Mouse (Mus musculus) retina, postnatal 7 days (tissue): Measurements from ENCODE around the gene Tmem30a.

Experiments
- DNase-seq: peaks from one replicate; pipeline ENCODE4 v3.0.0-alpha.2; 2012; ENCODE audit warnings: low read depth, low spot score

The Tmem30a gene

DNA sequence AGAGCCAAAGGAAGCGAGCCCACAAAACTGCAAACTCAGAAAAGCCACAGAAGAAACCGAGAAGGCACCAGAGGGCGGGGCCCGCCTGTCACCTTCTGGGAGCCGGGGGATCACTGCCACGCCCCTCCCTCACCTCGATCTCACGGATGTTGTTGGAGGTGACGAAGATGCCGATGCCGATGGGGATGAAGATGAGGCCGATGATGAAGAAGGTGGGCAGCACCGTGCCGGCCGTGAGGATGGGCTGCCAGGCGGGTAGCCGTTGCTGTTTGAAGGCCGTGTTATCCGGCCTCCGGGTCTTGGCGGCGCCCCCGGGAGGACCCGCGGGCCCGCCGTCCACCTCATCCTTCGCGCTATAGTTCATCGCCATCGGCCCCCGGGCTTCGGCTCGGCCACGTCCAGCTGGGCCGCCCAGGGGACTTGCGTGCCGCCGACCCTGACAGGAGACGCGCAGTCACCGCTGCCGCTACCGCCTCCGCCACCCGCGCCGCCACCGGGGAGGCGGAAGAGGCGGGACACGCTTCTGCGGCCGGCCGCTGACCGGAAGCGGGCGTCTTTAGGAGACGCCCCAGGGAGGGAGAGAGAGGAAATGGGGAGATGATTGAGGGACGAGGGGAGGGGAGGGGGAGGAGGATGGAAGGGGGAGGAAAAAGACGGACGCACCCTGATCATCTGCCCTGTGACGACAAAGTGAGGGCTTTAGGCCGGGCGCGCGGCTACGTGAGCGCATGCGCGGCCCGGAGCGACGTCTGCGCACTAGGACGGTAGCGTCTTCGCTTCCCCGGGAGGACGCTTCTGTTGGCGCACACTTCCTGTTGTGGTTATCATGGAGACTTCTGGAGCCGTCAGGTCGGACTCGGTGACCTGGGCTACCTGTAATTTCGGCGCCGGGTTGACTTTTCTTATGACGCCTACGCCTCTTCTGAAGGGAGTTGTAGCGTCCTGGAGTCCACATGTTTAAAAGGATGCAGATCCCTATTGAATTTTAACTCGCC lies at the start of gene Tmem30a:
Gene Tmem30a (minus strand): TSS at position 667 of the 995 bp plus-strand sequence.
- peak; percentile 97 for DNase-seq

DNA sequence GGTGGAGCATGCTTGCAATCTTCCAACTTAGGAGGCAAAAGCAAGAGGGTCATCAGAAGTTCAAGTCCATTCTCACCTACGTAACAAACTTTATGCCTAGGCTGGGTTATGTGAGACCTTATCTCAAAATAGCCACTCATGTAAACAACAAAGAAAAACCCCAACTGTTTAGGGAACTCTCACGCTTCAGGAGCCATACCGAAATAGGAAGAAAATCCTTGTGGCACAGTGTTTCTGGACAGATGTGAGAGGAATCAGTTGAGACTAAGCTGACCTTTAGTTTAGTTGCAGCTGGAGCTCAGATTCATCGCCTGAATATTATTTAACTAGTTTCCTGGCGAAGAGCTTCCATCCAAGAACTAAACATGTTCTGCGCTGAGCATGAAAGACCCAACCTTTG lies 49.3 kb upstream of the Tmem30a start:
- no peak for DNase-seq

DNA sequence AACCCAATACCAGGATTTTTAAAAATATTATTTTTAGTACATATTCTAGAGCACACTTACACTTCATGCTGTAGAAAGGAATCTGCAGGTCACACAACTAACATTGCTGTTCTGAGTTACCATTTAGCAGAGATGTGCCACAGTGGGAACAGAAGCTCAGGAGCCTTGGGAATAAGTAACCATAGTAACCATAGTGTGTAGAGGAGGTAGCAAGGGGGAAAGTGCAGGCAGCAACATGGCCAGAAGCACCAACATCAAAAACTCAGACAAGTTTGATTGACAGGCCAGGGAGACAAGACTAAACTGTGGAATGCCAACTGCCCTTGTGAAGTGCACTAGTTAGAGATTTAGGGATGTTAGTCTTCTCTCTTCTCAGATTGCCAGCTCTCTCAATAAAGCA lies 48.7 kb upstream of the Tmem30a start:
- DNase-seq = no peak

DNA sequence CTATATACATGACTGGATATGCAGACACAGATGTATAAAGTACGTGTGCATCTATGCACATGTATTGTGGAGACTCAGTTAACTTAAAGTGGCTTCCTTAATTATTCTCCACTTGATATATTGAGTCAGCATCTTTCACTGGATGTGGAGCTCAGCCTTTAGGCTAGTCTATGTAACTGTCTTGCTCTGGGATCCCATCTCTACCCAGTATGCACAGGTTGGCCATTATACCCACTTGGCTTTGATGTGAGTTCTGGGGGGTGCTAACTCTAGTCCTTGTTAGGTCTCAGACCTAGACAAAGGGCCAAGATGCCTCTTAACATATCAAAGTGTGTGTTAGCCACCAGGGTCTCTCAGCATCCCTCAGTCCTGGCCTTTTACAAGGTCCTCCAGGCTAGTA lies 38.0 kb upstream of the Tmem30a start:
- DNase-seq = no peak

DNA sequence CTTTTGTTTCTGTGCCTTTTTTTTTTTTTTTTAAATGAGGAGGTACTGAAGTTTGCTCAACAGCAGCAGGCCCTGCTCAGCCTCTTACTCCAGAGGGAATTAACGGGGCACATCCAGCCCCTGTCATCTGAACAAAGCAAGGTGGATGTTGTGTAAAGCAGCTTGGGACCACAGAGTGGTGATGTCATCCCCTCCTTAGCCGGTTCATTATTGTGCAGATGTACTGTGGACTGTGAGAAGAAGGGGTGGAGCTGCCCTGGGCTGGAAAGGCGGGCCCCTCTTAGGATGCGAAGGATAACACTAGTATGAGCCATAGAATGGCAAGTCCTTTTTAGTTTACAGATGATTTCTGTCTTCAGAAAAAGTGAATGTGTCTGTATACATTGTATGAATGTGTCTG lies 37.6 kb upstream of the Tmem30a start:
- no peak for DNase-seq

DNA sequence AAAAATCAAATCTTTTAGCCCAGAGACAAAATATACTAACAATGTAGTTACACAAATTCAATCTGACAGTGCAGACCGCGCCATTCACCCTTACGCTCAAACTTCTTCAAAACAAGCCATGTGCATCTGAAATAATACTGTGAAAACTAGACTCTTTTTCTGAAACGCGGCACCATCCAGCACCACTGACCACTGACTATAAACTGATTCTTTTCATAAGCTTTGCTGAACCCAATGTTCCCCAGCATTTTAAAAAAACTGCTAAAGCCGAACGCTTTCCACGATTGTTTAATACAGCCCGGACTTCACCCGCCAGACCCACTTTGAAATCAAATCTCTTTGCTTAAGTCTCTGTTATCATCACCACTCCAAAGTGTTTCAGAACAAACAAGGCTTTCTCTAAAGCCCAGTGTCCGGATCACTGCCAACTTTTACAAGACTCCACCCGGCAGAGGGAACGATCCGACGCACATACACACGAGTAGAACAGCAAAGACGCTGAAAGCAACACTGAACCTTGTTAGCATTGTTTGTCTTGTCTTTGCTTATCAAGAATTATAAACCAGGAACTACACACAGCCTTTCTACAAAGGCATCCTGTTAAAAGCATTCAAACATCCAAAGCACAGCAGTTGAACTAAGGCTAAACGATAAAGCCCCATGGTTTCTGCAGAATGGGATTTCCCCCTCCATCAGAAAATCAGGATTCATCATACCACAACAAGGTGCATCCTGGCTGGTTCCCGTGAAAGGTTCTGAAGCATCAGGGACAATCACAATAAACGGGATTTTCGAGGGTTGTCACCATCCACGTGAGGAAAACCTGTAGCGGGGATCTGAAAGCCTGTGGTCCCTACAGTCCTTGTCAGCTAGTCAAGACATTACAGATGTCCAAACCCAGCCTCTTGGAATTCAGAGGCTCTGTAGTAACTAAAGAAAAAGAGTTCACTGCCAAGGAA lies 36.8 kb upstream of the Tmem30a start:
- no peak for DNase-seq

DNA sequence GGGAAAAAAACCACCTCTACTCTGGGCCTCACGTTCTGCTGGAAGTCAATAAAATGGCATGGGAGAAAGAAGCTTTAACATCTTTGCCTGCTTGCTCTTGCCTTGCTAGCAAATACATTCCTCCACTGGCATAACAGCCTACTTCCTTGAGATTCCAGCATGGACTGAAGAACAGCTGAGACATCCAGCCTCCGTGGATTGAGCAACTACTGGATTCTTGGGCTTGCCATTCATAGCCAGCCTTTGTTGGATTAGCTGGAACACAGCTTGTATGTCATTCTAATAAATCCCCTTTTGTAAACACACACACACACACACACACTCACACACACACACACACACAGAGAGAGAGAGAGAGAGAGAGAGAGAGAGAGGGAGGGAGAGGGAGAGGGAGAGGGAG lies 33.8 kb upstream of the Tmem30a start:
- DNase-seq = no peak

DNA sequence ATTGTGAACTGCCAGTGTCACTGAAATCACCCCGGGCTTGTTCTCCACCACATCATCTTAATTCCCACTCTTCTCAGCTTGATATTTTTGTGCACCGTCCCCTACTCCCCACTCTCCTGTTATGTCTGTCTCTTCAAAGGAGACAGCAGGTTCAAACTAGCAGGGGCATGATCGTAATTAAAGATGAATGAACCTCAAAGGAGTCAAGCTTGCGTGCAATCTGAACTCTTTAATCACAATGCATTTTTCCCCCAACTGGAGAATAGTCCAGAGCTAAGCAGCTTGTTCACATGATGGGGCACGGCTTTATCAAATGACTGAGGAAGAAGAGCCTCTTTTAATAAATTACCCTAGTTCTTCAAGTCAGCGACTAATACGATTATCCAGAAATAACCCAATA lies 32.2 kb upstream of the Tmem30a start:
- no peak for DNase-seq

DNA sequence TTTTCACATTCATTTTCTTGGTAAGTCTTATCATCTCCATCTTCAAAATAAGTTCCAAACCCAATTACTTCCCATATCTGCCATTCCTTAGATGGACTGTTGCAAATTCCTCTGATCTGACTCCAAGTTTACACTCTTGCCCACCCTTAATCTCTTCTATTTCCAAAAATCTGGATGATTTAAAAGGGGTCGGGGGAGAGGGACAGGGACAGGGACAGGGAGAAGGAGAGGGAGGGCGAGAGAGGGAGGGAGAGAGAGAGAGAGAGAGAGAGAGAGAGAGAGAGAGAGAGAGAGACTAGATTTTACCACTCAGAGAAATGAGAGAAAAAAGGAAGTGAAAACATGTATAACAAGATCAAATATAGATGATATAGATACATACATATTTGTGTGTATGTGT lies 30.5 kb upstream of the Tmem30a start:
- no peak for DNase-seq

DNA sequence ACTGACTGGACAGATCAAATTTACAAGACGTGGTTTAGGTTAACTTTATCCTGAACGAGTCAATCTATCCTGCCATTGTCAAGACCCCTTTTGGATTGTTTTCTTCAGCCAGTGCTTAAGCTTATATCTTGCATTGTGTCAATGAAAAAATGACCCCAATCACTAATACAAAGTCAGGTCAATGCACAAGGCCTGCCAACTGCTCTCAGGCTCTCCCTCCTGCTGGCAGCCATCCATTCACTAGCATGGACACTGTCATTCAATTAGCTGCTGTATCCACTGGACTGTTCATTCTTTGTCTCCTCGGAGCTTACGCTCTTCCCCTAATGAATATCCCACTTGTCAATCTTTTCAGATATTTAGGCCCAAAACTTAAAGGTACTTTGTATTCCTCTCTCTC lies 30.1 kb upstream of the Tmem30a start:
- DNase-seq = peak; percentile 28

DNA sequence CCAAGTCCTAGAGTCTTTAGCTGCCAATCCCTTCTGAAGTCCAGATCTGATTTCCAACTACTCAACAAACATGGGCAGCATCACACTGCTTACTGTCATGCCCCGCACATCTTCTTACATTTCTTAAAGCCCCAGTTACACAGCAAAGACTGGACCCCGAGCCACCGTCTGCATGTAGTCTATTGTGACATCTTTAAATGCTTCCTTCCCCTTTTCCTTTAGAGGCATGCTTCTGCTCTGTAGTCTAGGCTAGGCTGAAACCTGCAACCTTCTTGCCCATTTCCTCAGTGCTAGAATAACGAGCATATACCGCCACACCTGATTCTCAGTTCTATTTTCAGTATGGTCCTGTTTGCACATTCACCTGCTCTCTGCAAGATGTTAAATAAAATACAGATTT lies 23.2 kb upstream of the Tmem30a start:
- no peak for DNase-seq

DNA sequence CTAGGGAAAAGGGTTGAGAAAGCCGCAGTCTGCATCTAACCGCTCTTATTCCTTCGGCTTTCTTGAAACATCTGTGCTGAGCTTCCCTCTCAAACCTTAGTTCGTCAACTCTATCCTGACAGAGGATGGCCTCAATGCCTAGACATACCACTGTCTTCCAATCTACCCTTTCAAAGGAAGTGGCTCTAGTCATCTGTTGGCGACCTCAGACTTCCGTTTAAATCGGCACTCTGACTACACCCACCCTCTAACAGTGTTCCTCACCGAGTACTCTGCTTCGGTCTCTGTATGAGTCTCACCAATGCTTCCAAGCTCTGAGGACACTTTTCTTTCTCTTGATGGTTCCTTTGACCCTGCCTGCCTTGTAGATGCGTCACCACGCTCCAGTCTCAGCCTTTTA lies 22.7 kb upstream of the Tmem30a start:
- no peak for DNase-seq

DNA sequence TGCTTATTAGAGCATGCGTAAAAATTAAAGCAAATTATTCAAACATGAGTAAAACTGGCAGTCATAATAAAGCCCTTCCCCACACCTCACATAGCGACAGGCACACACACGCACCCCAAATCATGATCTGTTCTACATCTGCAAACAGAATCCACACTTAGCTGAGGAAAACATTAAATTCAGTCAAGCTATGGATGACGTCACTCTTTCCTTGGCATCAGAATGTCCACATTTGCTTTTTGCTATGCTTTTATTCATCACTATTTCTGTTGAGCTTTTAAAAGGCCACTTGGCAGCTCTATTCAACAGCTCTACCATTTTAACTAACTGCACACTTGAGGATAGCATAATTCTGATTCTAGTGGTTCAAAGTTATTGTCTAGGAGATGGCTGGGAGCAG lies 21.3 kb upstream of the Tmem30a start:
- DNase-seq = no peak

DNA sequence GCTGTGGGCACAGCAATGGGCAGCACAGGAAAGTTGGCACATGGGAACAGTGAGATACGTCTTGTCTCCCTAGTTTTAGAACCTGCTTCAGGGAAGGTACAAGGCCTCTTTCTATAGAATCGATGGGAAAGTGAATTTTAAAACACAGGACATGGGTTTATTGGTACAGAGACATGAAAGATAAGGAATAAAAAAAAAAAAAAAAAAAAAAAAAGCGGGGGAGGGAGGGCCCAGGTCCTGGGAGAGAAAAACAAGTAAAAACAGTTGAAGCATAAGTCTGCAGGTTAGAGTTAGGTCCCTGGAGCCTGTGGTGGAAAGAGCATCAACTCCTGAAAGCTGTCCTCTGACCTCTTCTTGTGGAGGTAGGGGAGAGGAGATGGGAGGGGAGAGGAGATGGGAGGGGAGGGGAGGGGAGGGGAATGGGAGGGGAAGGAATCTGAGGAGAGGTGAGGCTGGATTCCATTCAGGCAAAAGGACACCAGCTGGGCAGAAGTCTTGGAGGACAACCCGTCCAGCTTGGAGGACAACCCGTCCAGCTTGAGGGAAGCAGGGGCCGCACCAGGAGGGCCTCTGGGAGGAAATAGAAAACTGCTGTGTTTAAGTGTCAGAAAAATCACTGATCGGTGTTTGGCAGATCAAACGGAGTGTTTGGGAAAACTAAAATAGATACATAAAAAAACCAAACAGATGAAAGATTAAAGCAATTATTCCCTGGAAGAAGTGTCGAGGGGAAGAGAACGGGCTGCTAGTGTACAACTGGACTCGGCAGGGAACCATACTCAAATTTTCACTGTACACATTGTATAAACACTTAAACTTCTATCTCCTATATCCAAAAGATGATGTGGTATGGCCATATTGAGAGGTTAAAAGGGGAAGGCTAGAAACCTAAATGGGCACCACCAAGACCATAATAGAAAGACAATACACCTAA lies 17.9 kb upstream of the Tmem30a start:
- DNase-seq = no peak

DNA sequence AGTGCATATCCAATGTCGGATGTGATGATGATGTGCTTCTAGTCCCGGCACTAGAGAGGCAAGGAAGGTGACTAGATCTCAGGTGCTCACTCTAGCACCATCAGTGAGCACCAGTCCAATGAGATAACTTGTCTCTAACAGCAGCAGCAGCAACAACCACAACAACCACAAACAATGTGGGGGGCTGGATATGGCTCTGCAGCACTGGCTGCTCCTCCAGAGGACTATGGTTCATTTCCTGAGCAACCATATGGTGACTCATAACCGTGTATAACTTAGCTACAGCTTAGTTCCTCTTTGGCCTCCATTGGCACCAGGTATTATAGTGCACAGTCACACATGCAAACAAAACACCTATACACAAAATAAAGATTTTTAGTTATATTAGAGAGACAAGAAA lies 17.2 kb upstream of the Tmem30a start:
- no peak for DNase-seq

DNA sequence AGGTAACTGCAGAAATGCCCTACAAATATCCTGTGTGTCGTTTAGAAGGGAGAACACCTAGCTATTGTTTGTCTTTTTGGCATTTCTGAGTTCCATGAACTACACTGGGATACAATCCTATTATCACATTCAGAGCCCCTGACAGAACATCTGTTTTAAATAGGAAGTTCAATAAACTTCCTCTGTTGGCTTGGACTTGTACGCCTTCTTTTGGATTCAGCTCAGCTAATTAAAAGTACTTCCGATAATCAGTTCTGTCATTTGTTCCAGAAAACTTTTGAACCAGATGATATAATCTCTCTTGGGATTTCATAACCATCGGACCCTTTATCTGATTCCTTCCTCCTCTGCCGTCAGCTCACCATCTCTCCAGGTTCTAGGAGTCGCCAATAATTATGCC lies 16.1 kb upstream of the Tmem30a start:
- no peak for DNase-seq

DNA sequence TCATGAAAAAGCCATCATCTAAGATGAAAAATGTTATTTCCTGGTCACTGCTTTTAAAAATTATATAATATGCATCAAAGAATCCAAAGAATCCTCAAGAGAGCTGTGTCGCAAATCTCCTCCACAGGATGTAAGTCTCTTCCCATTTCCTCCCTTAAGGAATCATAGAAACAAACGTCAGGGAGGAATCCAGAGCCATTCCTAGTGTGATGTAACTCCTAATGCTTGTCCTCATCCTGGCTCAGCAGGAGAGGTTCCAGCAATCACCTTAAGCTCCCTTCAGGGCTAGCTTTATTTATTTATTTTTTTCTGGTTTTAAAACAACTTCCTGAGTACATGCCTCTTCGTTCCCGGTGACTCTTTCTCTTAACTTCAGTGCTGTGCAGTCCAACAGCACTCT lies 13.9 kb upstream of the Tmem30a start:
- DNase-seq = no peak

DNA sequence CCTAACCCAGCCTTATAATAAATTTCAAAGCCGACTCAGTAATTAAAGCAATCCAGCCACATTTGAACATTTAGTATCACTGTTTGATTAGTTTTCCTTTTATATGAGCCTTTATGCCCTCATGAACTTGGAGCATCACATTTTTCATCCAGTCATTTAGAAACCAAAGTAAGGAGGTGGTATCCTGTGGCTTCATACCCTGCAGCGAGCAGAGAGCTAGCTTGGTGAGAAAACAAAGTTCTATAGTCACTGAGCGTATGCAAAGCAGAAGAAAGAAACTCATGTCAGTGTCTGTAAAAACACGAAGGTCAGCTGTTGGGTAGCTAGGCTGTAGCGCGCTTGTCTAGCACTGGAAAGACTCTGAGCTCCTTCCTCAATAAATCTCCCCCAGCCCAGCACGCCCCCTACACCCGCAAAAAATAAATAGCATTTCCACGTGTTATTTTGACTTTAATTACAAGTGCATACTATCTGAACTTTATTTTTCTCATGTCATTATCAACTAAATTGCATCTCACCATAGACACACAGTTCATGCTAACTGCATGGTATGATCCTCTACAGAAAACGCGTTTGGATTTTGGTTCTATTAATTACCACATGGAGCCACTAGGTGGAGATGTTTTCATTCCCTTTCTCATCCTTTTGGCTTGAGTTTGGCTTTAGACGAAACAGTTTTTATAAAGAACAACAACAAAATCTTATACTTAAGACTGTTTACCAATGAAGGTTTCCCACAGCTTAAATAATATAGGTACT lies 13.2 kb upstream of the Tmem30a start:
- peak; percentile 43 for DNase-seq

DNA sequence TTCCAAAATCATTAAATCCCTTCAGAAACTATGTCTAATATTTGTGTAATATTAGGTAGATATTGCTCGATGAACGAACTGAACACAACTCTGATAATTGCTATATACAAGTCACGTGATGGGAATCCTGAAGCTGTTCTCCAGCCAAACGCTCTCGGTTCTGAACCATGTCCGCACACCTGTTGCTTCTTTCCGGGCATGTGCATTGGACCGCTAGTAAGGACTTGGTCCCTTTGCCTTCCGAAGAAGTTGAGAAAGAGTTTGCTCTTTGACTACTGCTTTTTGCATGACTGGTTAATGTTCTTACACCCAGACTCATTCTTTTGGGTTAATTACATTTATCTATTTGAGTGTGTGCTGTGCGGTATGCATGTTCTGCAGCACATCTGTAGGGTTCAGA lies 12.1 kb upstream of the Tmem30a start:
- DNase-seq = no peak

DNA sequence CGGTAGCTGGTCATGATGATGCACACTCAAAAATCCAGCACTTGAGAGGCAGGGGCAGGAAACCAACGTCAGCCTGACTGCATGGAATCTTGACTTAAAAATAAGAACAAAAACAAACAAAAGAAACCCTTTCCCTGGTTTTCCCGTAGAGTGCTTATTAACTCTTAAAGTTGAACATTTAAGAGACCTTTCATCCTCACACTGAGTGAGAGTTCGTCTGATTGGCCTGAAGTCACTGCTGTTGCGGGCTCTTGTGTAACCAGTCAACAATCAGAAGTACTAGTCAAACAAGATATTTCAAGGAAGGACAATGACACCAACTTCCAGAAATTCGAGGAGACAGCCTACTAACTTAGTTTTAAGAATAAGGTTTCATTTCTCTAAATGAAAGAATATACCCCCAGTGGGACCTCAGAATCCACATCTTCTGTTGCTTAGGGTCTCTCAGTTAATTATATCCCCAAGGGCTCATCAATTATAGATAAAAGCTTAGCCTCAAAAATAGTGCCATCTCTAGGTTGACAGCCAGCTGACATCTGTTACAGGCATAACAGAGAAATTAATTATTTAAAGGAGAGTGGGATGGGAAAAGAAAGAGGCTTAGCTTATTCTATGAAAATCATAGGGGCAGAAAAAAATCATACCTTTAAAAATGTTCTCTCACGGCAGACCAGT lies 3.3 kb upstream of the Tmem30a start:
- DNase-seq = no peak
